Mouse (Mus musculus) hindbrain, embryonic 13.5 days (tissue): Measurements from ENCODE around the gene Slc2a5. TPM values are rescaled to one million over a fixed set of nuclear protein-coding genes. Genes with fewer than 3 reads are reported as not detected.

Experiments
- ATAC-seq: fragments of 200-750 bp; cut with Nextera tagmentation; 2 replicates; pipeline ENCODE4 v1.8.0; 2017; ENCODE audit warnings: moderate TSS enrichment; ENCODE audit not compliant: low FRiP score
- H3K27ac ChIP-seq: fragments of 300-500 bp; sonication (generic); 2 replicates; pipeline ENCODE4 v1.5.1; 2015; ENCODE audit warnings: inconsistent platforms, mild to moderate bottlenecking, moderate library complexity
- H3K27me3 ChIP-seq: fragments of 300-500 bp; sonication (generic); 2 replicates; pipeline ENCODE4 v1.6.1; 2015; ENCODE audit warnings: mild to moderate bottlenecking, inconsistent platforms
- H3K36me3 ChIP-seq: fragments of 300-500 bp; sonication (generic); 2 replicates; pipeline ENCODE4 v1.6.1; 2015; ENCODE audit warnings: mild to moderate bottlenecking, inconsistent platforms
- H3K4me1 ChIP-seq: fragments of 300-500 bp; sonication (generic); replicated peaks from 2 replicates; pipeline ENCODE4 v1.6.1; 2015; ENCODE audit warnings: inconsistent platforms
- H3K4me2 ChIP-seq: fragments of 300-500 bp; sonication (generic); 2 replicates; pipeline ENCODE4 v1.6.1; 2015; ENCODE audit warnings: inconsistent platforms, mild to moderate bottlenecking, moderate library complexity
- H3K4me3 ChIP-seq: fragments of 300-500 bp; sonication (generic); 2 replicates; pipeline ENCODE4 v1.5.1; 2015; ENCODE audit warnings: mild to moderate bottlenecking, inconsistent platforms
- H3K9ac ChIP-seq: fragments of 300-500 bp; sonication (generic); 2 replicates; pipeline ENCODE4 v1.6.1; 2015; ENCODE audit warnings: mild to moderate bottlenecking, inconsistent platforms
- H3K9me3 ChIP-seq: fragments of 300-500 bp; sonication (generic); 2 replicates; pipeline ENCODE4 v1.6.1; 2016; ENCODE audit warnings: inconsistent platforms
- WGBS: fragments of 180-500 bp; shearing (Covaris S2); methylation state at CpG from one replicate; pipeline ENCODE4 v1.1.7; 2015; 5-methylcytosine and 5-hydroxymethylcytosine counted together
- polyA plus RNA-seq: library from polyadenylated mRNA; unstranded; fragments of >200 nt; fragmentation: Nextera tagmentation; extraction: Ambion mirVana; gene quantifications from 2 replicates; pipeline ENCODE4 v1.2.1, GENCODE M21; 2015

Gene Slc2a5
- polyA plus RNA-seq, 1 experiment from 2014 or later: 1.8 TPM

DNA sequence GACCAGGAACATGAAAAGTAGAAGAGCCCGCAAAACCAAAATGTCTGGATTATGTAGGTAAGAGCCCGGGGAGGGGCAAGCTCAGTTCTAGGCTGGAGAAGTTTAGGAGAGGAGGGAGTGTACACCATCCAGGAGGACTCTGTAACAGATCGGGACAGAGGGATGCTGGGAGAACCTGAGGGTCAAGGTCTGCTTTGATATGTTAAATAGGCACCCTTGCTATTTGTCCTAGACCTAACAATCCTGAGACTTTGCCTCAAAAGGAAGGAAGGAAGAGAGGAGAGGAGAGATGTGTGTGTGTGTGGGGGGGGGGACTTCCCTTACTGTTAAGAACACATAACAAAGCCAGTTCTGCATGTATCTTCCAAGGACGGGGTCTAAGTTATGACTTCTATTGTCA, 36.2 kb downstream of the Slc2a5 start:
- no peak overlapping the region for H3K4me3 ChIP-seq
- H3K4me1 ChIP-seq: no peaks in the 10 kb centered on the region
- no peak overlapping the region for H3K27ac ChIP-seq
- ATAC-seq: no peak
- H3K27me3 ChIP-seq: no peaks in the 10 kb centered on the region
- no peak overlapping the region for H3K4me2 ChIP-seq
- WGBS: 89% methylated on average over 4 of the region's 4 CpGs
- no peaks in the 10 kb centered on the region for H3K9me3 ChIP-seq
- no peak overlapping the region for H3K9ac ChIP-seq
- H3K36me3 ChIP-seq: no peaks in the 10 kb centered on the region

DNA sequence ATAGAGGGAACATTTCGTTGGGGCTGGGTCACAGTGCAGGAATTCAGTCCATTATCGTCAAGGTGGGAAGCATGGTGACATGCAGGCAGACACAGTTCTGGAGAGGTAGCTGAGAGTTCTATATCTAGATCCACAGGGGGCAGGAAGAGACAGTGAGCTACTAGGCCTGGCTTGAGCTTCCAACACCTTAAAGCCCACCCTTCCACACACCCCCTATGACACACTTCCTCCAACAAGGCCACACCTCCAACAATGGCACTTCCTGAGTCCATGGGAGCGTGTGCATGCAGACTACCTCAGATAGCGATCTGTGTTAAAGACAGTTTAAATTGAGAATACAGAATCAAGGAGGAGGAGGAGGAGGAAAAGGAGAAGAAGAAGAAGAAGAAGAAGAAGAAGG, 36.6 kb downstream of the Slc2a5 start:
- WGBS: 86% methylated on average over 4 of the region's 4 CpGs
- Histone ChIP-seq H3K4me2 (no peak overlapping the region), H3K9ac (no peak overlapping the region), H3K27me3 (no peaks in the 10 kb centered on the region), H3K27ac (no peak overlapping the region), H3K4me3 (no peak overlapping the region), H3K9me3 (no peaks in the 10 kb centered on the region), H3K36me3 (no peaks in the 10 kb centered on the region), H3K4me1 (no peaks in the 10 kb centered on the region)
- ATAC-seq: no peak

DNA sequence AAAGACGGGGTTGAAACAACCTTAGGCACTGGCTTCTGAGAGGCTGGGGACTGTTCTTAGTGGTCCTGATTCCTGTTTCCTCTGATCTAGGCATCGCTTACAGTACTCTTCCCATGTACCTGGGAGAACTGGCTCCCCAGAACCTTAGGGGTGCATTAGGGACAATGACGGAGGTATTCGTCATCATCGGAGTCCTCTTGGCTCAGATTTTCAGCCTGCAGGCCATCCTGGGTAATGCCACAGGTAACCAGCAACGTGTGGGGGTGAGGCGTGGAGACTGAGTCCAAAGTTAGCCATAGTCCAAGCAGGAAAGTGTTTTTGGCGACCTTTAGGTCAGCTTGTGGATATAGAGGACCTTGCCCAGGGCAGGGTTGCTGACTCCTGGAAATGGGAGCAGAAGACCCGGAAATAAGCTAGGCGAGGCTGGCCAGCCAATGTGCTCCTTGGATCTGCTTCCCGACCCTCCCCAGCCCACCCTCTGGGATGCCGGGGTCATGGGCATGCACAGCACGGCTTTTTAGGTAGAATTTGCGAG, 38.3 kb downstream of the Slc2a5 start:
- H3K9ac ChIP-seq: no peak overlapping the region
- H3K9me3 ChIP-seq: no peaks in the 10 kb centered on the region
- no peaks in the 10 kb centered on the region for H3K4me1 ChIP-seq
- WGBS: 77% methylated on average over 14 of the region's 14 CpGs
- no peaks in the 10 kb centered on the region for H3K27me3 ChIP-seq
- no peak overlapping the region for H3K4me2 ChIP-seq
- no peak overlapping the region for H3K4me3 ChIP-seq
- no peak for ATAC-seq
- H3K36me3 ChIP-seq: no peaks in the 10 kb centered on the region
- H3K27ac ChIP-seq: no peak overlapping the region

DNA sequence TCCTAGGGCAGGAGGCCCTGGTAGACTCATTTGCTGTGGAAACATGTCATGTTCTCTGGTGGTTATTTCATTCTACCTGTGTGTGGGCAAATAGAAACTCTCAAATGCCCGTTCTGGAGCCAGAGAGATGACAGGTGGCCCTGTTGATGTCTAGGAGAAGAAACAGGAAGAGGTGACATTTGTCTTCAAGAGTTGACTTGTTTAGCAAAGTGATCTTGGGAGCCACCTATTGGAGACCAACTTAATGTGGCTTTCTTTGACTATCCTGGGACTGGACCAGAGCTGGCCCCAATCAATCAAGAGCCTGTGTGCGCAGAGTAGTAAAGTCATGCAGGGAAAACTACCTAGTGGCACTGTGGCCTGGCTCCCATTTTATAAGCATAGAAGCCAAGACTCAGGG, 40.4 kb downstream of the Slc2a5 start:
- Histone ChIP-seq H3K9ac (no peak overlapping the region), H3K4me1 (no peaks in the 10 kb centered on the region), H3K36me3 (no peaks in the 10 kb centered on the region), H3K27ac (no peak overlapping the region), H3K9me3 (0 out of 2 replicates have a peak, but pooled peaks cover 5% of the 10 kb centered on the region), H3K4me2 (no peak overlapping the region), H3K27me3 (no peaks in the 10 kb centered on the region), H3K4me3 (no peak overlapping the region)
- ATAC-seq: no peak
- 74% methylated on average over 2 of the region's 2 CpGs for whole genome bisulfite sequencing

DNA sequence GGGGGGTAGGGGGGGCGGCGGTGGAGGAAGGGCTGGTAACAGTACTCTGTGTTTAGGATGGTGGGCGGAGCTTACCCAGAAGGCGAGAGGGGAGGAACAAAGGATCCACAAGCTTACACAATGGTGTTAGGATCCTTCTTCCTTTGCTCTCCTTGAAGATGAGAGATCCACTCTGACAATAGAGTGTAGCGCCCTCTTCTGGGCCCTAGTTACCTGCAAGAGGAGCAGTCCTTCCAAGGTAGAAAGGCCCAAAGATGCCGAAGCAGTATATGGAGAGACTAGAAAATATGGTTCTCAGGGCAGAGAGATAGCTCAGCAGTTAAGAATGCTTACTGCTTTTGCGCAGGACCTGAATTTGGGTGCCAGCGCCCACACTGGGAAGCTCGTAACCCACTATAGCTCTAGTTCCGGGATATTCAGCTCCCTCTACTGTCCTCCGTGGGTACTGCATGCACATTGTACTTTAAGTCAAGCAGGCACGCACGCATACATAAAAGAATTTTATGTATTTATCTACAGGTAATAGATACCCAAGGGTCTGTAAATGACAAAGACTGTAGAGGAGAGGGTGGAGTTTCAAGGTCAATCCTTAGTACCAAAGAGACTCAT, 43.6 kb downstream of the Slc2a5 start:
- ATAC-seq: no peak
- Histone ChIP-seq H3K36me3 (no peaks in the 10 kb centered on the region), H3K4me1 (no peaks in the 10 kb centered on the region), H3K27me3 (no peaks in the 10 kb centered on the region), H3K27ac (no peak overlapping the region), H3K9ac (no peak overlapping the region), H3K4me2 (no peak overlapping the region), H3K9me3 (0 out of 2 replicates have a peak, but pooled peaks cover 5% of the 10 kb centered on the region), H3K4me3 (no peak overlapping the region)
- WGBS: 73% methylated on average over 13 of the region's 13 CpGs

DNA sequence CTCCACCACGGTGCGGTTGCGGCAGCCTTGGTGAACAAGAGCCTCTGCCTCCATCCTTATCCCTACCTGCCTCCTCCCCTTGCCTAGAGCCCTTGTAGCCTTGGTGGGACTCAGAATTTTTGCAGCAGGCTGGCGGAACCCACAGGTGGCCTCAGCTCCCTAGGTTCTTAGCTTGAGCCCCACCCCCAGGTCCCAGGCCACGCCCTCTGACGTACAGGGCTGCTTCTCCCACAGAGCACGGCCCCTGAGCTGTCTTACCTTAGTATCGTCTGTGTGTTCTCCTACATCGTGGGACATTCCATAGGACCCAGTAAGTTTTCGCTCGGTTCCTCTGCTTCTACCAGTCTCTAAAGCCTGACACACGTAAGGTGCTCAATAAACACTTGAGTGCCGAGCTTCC, 45.8 kb downstream of the Slc2a5 start:
- Histone ChIP-seq H3K9me3 (0 out of 2 replicates have a peak, but pooled peaks cover 5% of the 10 kb centered on the region), H3K27ac (no peak overlapping the region), H3K9ac (no peak overlapping the region), H3K4me1 (no peaks in the 10 kb centered on the region), H3K27me3 (no peaks in the 10 kb centered on the region), H3K36me3 (no peaks in the 10 kb centered on the region), H3K4me2 (no peak overlapping the region), H3K4me3 (no peak overlapping the region)
- ATAC-seq: no peak
- 50% methylated on average over 13 of the region's 13 CpGs for WGBS

DNA sequence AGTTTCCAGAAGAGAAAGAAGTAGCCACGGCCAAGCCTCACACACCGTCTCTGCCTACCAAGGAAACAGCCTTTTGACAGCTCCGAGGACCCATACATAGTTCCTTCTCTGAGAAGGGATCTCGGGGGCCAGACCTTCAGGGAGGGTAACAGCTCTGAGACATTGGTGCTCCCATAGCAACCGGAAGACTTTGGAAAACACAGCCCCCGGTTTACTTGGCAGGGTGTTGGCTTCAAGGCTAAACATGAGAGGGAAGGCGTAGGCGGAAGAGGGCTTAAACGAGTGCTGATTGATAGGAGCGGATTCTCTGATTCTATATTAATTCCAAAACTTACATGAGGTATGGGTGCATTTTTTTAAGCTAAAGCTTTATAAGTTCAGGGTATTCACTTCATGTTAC, 49.3 kb downstream of the Slc2a5 start:
- WGBS: 70% methylated on average over 10 of the region's 10 CpGs
- Histone ChIP-seq H3K27ac (no peak overlapping the region), H3K4me1 (no peaks in the 10 kb centered on the region), H3K27me3 (no peaks in the 10 kb centered on the region), H3K36me3 (no peaks in the 10 kb centered on the region), H3K9me3 (no peaks in the 10 kb centered on the region), H3K9ac (no peak overlapping the region), H3K4me2 (no peak overlapping the region), H3K4me3 (no peak overlapping the region)
- no peak for ATAC-seq

DNA sequence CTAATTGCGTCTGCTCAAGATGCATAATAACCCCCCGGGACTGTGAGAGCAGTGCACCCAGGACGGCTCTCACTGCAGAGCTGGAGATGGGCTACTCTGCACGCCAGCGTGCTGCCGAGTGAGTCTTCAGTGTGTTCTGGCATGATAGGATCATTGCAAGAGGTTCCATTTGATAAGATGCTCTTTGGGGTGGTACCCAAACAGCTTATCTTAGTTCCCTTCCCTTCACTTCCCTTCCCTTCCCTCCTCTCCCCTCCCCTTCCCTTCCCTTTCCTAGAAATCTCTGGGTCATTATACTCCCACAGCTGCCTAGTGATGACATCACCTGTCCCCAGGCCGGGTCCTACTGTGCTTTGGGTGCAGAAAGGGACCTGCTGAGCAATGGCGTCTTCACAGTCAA, 53.0 kb downstream of the Slc2a5 start:
- Histone ChIP-seq H3K36me3 (no peaks in the 10 kb centered on the region), H3K4me1 (0 out of 2 replicates have a peak, but pooled peaks cover 2% of the 10 kb centered on the region), H3K9ac (no peak overlapping the region), H3K27me3 (no peaks in the 10 kb centered on the region), H3K4me2 (no peak overlapping the region), H3K4me3 (no peak overlapping the region), H3K9me3 (no peaks in the 10 kb centered on the region), H3K27ac (no peak overlapping the region)
- no peak for ATAC-seq
- 73% methylated on average over 8 of the region's 8 CpGs for WGBS

DNA sequence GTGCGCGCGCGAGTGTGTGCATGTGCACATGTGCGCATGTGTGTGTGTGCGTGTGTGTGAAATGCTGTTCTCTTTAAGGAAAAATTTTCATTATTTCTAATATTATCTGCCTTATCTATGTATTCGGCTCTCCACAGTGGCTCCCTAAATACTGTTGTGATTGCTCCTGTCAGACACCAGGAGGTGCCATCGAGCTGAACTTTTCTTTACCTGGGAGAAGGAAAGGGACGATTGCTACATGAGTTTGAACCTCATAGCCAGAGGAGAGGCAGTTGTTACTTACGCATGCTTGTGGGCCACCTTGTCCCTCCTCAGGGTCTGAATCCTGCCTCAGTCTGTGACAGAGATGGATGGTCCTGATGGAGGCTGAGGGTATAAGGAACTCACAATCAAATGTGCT, 54.2 kb downstream of the Slc2a5 start:
- no peak for ATAC-seq
- Histone ChIP-seq H3K9ac (no peak overlapping the region), H3K4me3 (no peak overlapping the region), H3K36me3 (no peaks in the 10 kb centered on the region), H3K9me3 (no peaks in the 10 kb centered on the region), H3K27me3 (no peaks in the 10 kb centered on the region), H3K27ac (no peak overlapping the region), H3K4me1 (0 out of 2 replicates have a peak, but pooled peaks cover 2% of the 10 kb centered on the region), H3K4me2 (no peak overlapping the region)
- WGBS: 61% methylated on average over 10 of the region's 10 CpGs

DNA sequence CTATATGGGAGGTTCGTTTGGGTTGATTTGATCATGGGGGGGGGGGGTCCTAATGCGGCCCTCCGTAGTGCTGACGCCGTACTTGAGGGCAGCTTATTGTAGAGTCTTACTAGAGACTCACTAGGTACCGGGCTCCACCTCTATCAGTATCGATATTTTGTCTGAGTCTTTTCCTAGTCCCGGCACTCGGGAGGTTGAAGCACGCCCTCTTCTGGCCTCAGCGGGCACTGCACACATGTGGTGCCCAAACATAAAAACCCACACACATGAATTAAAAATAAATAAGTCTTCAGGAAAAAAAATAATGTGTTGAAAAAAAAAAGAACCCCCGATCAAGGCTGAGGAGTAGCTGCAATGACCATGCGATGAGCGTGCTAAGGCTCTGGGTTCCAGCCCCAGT, 54.9 kb downstream of the Slc2a5 start:
- Histone ChIP-seq H3K36me3 (no peaks in the 10 kb centered on the region), H3K9ac (no peak overlapping the region), H3K4me2 (no peak overlapping the region), H3K9me3 (no peaks in the 10 kb centered on the region), H3K4me3 (no peak overlapping the region), H3K27ac (no peak overlapping the region), H3K4me1 (0 out of 2 replicates have a peak, but pooled peaks cover 2% of the 10 kb centered on the region), H3K27me3 (no peaks in the 10 kb centered on the region)
- ATAC-seq: no peak
- WGBS: 94% methylated on average over 14 of the region's 14 CpGs

DNA sequence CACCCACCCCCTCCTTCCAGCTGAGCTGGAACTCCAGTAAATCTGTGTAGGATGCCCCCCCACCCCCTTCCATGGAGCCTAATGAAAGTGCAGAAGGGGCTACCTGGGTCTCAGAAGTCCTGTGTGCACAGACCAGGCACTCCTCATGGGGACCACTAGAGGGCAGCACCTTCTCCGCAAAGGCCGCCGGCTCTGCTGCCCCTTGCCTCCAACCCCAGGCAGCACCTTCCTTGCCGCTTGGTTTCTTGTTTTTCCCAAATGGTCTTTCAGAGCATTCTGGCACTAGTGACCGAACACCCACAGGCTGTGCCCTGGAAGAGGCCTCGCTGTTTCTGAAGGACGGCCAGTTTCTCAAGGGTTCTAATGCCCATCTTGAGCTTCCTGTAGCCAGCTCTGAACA, 57.5 kb downstream of the Slc2a5 start:
- Histone ChIP-seq H3K36me3 (no peaks in the 10 kb centered on the region), H3K4me3 (no peak overlapping the region), H3K4me2 (no peak overlapping the region), H3K9ac (no peak overlapping the region), H3K9me3 (no peaks in the 10 kb centered on the region), H3K4me1 (0 out of 2 replicates have a peak, but pooled peaks cover 2% of the 10 kb centered on the region), H3K27me3 (no peaks in the 10 kb centered on the region), H3K27ac (no peak overlapping the region)
- 6% methylated on average over 7 of the region's 7 CpGs for WGBS
- ATAC-seq: no peak

DNA sequence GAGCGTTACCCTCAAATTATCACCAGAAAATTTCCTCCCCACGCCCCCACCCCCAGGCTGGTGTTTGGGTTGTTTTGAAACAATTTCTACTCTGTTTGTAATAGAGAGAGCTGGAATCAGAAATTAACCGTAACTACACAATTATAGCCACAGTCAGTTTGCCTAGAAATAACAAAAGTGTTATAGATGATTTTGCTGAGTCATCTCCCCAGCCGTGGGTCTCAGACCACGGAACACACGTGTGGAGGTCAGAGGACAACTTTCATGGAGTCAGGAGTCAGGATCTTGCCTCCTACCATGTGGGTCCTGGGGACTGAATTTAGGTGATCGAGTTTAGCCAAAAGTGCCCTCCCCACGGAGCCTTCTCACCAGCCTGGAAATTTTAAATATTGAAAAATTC, 58.0 kb downstream of the Slc2a5 start:
- Histone ChIP-seq H3K9me3 (no peaks in the 10 kb centered on the region), H3K4me3 (no peak overlapping the region), H3K36me3 (no peaks in the 10 kb centered on the region), H3K9ac (no peak overlapping the region), H3K27me3 (no peaks in the 10 kb centered on the region), H3K4me1 (0 out of 2 replicates have a peak, but pooled peaks cover 2% of the 10 kb centered on the region), H3K4me2 (no peak overlapping the region), H3K27ac (no peak overlapping the region)
- ATAC-seq: no peak
- WGBS: 75% methylated on average over 8 of the region's 8 CpGs

DNA sequence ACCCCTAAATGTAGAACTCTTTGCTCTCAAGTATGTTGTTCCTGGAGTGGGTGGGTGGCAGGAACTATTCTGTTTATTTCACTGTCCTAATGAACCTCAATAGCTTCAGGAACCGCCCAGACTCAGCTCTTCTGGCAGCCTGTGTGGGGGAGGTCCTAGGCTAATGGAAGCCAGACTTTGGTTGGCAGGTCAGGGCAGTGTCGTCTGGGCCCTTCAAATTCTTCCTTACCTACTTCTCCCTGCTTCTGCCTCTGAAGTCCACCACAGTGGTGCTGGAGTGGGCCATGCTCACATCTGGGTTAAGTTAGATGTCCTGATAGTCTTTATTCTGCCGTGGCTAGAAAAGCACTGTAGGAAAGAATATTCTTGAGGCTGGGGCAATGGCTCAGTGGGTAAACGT, 59.0 kb downstream of the Slc2a5 start:
- H3K9me3 ChIP-seq: no peaks in the 10 kb centered on the region
- H3K27me3 ChIP-seq: no peaks in the 10 kb centered on the region
- ATAC-seq: no peak
- 0 out of 2 replicates have a peak, but pooled peaks cover 2% of the 10 kb centered on the region for H3K4me1 ChIP-seq
- WGBS: 54% methylated on average over 4 of the region's 4 CpGs
- H3K36me3 ChIP-seq: no peaks in the 10 kb centered on the region
- no peak overlapping the region for H3K4me2 ChIP-seq
- H3K4me3 ChIP-seq: no peak overlapping the region
- H3K9ac ChIP-seq: no peak overlapping the region
- no peak overlapping the region for H3K27ac ChIP-seq
